8 mouse cellular contexts compared by ENCODE assay signal in genomic region chr8:64849091-64849896, GRCm38 (mm10). TPM values are rescaled to one million over a fixed set of nuclear protein-coding genes. Genes with fewer than 3 reads are reported as not detected.
DNase-seq lines count a peak whose midpoint lies in the region; ATAC-seq and TF ChIP-seq lines count a peak whose summit lies in the region.

No protein-coding gene starts in this region.

- H3K4me1 ChIP-seq in heart, embryonic 13.5 days = peaks cover 40% of the 10 kb centered on the region
- peaks cover 3% of the 10 kb centered on the region; the same call in 1 of the 2 replicates for H3K4me1 ChIP-seq in liver, embryonic 11.5 days (replicated peaks; ENCODE audit: control insufficient read depth, insufficient read depth, low read length)
- H3K4me1 ChIP-seq in olfactory bulb, adult 2 months (ENCODE audit: control insufficient read depth, insufficient read depth, low read length) = peaks cover 5% of the 10 kb centered on the region; the same call in 1 of the 2 replicates

- peak overlapping the region; percentile 95 for H3K4me3 ChIP-seq in heart, embryonic 13.5 days
- H3K4me3 ChIP-seq in liver, embryonic 11.5 days (ENCODE audit: low read depth, low read length) = peak overlapping the region; percentile 91
- peak overlapping the region; percentile 98 for H3K4me3 ChIP-seq in olfactory bulb, adult 2 months (ENCODE audit: insufficient read depth, low read depth, low read length)

- H3K4me2 ChIP-seq in heart, embryonic 13.5 days = peak overlapping the region; percentile 95
- peak overlapping the region; percentile 84 for H3K4me2 ChIP-seq in liver, embryonic 11.5 days

- peak overlapping the region; percentile 74 for H3K27ac ChIP-seq in heart, embryonic 13.5 days (replicated peaks)
- no peak overlapping the region for H3K27ac ChIP-seq in liver, embryonic 11.5 days (ENCODE audit: low read depth, low read length)
- H3K27ac ChIP-seq in olfactory bulb, adult 2 months (ENCODE audit: insufficient read depth, low read depth, low read length) = peak overlapping the region; percentile 31

- TF ChIP-seq POLR2A in olfactory bulb, adult 2 months (IDR thresholded peaks at IDR 0.05; ENCODE audit: insufficient read depth, low read depth, low read length) = no peak

- no peaks in the 10 kb centered on the region for H3K36me3 ChIP-seq in heart, embryonic 13.5 days
- no peaks in the 10 kb centered on the region for H3K36me3 ChIP-seq in liver, embryonic 11.5 days (ENCODE audit: control insufficient read depth, insufficient read depth, low read length)

- no peak for DNase-seq in heart, adult 18-20 months
- peak; percentile 55 to 62 for DNase-seq in B cell, adult 2 months
- peak; percentile 48 for DNase-seq in cerebellum, adult 11-12 months
- DNase-seq in liver, embryonic 11.5 days (ENCODE audit: low spot score) = peak; percentile 44
- DNase-seq in frontal cortex, postnatal 36 days (ENCODE audit: low spot score in 2 of 2) = no peak

- no peak for TF ChIP-seq CTCF in olfactory bulb, adult 2 months (IDR thresholded peaks at IDR 0.05; ENCODE audit: insufficient read depth, low read depth, low read length)

- peak overlapping the region; percentile 92 for H3K9ac ChIP-seq in heart, embryonic 13.5 days
- H3K9ac ChIP-seq in liver, embryonic 11.5 days (ENCODE audit: low read depth, low read length) = peak overlapping the region; percentile 78

- H3K27me3 ChIP-seq in heart, embryonic 13.5 days (replicated peaks) = no peaks in the 10 kb centered on the region
- H3K27me3 ChIP-seq in liver, embryonic 11.5 days (replicated peaks; ENCODE audit: control insufficient read depth, insufficient read depth, low read length) = no peaks in the 10 kb centered on the region

- ATAC-seq in heart, embryonic 13.5 days (ENCODE audit: extremely low read depth, insufficient number of reproducible peaks, low FRiP score, low TSS enrichment) = peak; percentile 63
- peak; percentile 1; the same call in 1 of the 2 replicates for ATAC-seq in granulocyte monocyte progenitor cell, adult 5-6 weeks (replicated peaks; ENCODE audit: poor library complexity, severe bottlenecking)
- peak; percentile 76 for ATAC-seq in liver, embryonic 11.5 days (replicated peaks; ENCODE audit: low FRiP score)

- WGBS in heart, embryonic 13.5 days = 1% methylated on average over 79 of the region's 100 CpGs
- 2% methylated on average over 75 of the region's 100 CpGs for WGBS in liver, embryonic 11.5 days
- WGBS in olfactory bulb, adult 2 months = 3% methylated on average over 76 of the region's 100 CpGs

- H3K9me3 ChIP-seq in heart, embryonic 13.5 days = no peaks in the 10 kb centered on the region
- no peaks in the 10 kb centered on the region for H3K9me3 ChIP-seq in liver, embryonic 11.5 days (ENCODE audit: control insufficient read depth, low read length)

RNA-seq across cellular contexts. Expression of gene Klhl2, which starts 0.5 kb away (rescaled TPM):
- 5.4 and 8.6 TPM in 2 replicates for polyA plus RNA-seq in heart, embryonic 13.5 days (2015; fragmentation: Nextera tagmentation; extraction: Ambion mirVana)
- total RNA-seq in heart, adult 18-20 months (2021) = 10 to 100 TPM; 18.2 to 24.2 TPM
- total RNA-seq in granulocyte monocyte progenitor cell, adult 5-6 weeks (2014; fragmentation: Nextera tagmentation) = 7.2 and 14.7 TPM in 2 replicates
- total RNA-seq in granulocyte monocyte progenitor cell, adult 5-6 weeks (2017) = 15.5 and 16.0 TPM in 2 replicates
- polyA plus RNA-seq in liver, embryonic 11.5 days (2014; fragmentation: Nextera tagmentation; extraction: Ambion mirVana) = 9.7 and 10.1 TPM in 2 replicates
- not detected in 2 replicates for polyA plus RNA-seq in olfactory bulb, adult 2 months (2012; ENCODE audit: insufficient read depth, insufficient read length, low replicate concordance, missing spikeins)

Comparison
In these comparisons a context has a peak if more than half of its experiments do, and no peak if none do; other contexts are left out.
1. ATAC-seq: peak in every context shown above with its lines; median percentile 76 in liver, embryonic 11.5 days; 63 in heart, embryonic 13.5 days; 1 in granulocyte monocyte progenitor cell, adult 5-6 weeks.
2. DNase-seq: peak in B cell, adult 2 months (2 of 2), cerebellum, adult 11-12 months (single experiment) and liver, embryonic 11.5 days (single experiment); none in heart, adult 18-20 months (0 of 2) and frontal cortex, postnatal 36 days (0 of 2).
3. Peak in every context shown above with its lines, with median percentiles within 50 percentile points of each other: H3K4me3 ChIP-seq.